Mouse (Mus musculus) gastrocnemius, postnatal 4 days (tissue): Measurements from ENCODE around the gene Sugt1. TPM values are rescaled to one million over a fixed set of nuclear protein-coding genes. Genes with fewer than 3 reads are reported as not detected.

Source experiments
- DNase-seq, 2 experiments: peaks; one replicate each; pipeline ENCODE4 v3.0.0; 2021 to 2022; ENCODE audit warnings: low spot score in 2 of 2, mixed read lengths in 2 of 2
- long read RNA-seq, 2 experiments: library from polyadenylated mRNA; stranded (forward); transcript quantifications; one replicate each; pipeline ENCODE4 v2.0.0; 2021
- total RNA-seq, 2 experiments: library from RNA; stranded (reverse); gene quantifications; 2 replicates each; pipeline ENCODE4 v1.2.3; 2021

Gene Sugt1
- total RNA-seq = 10 to 100 TPM; 70.7 to 74.1 TPM
- long read RNA-seq, experiment 1, full-length matches to known transcripts = 33 of 41 reads
- long read RNA-seq, experiment 1, partial matches to known transcripts = 3 of 41 reads
- long read RNA-seq, experiment 1, other reads (novel, unspliced or antisense) = 5 of 41 reads
- long read RNA-seq, experiment 2, full-length matches to known transcripts = 33 of 40 reads
- long read RNA-seq, experiment 2, partial matches to known transcripts = 0 of 40 reads
- long read RNA-seq, experiment 2, other reads (novel, unspliced or antisense) = 7 of 40 reads

- peak; percentile 88 to 95 for DNase-seq
These were observed at the start of gene Sugt1 for GRCm38 (mm10) chr14:79587139-79587851. TSS of gene Sugt1 (plus strand) at chr14:79587691.

DNA sequence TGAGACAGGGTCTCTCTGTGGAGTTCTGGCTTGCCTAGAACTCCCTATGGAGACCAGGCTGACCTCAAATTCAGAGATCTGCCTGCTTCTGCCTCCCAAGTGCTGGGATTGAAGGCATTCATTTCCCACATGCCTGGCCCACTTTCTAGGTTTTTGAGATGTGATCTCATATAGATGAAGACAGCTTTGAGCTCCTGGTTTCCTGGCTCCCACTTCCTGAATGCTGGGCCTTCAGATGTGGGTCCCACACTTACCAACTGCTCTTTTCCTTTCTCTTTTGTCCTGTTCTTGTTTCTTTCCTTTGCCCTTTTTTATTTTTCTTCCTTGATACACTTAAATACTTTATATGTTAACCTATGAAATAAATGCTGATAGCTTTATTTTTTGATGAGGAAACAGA is 49.6 kb upstream of the Sugt1 start:
- no peak for DNase-seq

- no peak for DNase-seq
These were observed 45.9 kb upstream of the Sugt1 start for GRCm38 (mm10) chr14:79541606-79542005.

DNA sequence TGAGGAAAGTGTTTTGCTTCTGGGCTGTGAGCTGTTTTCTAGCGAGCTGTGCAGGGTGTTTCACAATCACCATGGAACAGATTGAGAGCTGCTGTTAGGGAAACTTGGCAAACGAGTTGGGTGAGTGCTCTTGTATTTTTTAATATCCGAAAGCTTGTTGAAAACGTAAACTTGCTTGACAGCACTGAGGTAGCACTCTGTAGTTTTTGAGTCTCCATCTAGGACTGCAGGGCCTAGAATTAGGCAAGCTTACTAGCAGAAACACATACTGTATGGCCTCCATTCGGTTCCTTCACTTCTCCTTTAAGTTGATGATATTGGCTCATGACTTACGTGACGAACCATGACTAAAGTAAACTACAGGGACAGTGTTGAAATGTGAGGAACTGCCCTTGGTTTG is 38.1 kb upstream of the Sugt1 start:
- DNase-seq = no peak

GRCm38 (mm10) chr14:79551929-79552328 is 35.6 kb upstream of the Sugt1 start:
- no peak for DNase-seq

- no peak for DNase-seq
These were observed 34.6 kb upstream of the Sugt1 start for GRCm38 (mm10) chr14:79552854-79553253.

GRCm38 (mm10) chr14:79557796-79558195 is 29.7 kb upstream of the Sugt1 start:
- DNase-seq = no peak

DNA sequence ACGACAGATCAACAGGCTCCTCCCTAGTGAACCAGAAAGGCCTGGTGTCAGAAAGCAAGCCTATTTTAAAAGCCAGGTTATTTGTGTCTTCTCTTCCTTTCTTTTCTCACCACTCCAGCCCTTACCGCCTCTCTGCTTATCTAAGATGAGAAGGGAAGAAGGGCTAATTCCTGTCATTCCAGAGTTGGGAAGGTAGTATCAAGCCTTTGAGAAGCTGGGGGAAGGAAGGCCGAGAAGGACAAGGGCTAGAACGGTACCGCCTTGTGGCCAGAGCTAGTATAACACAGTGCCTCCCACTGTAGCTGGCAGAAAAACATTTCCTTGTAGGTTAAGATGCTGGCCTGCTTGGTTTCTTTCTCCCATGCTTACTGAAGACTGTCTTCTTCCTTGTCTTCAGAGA is 24.7 kb upstream of the Sugt1 start:
- DNase-seq = peak; percentile 25 to 34

DNA sequence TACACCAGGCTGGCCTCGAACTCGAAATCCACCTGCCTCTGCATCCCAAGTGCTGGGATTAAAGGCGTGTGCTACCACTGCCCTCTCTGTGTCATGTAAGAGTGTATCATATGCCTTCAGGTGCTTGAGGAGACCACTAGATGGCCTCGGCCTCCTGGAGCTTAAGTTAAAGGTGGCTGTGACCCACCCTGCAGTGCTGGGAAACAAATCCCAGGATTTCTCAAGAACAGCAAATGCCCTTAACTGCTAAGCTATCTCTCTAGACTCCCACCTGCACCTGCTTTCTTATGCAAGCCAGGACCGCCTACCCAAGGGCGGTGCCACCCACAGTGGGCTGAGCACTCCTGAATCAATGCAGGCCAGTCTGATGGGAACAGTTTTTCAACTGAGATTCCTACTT is 22.7 kb upstream of the Sugt1 start:
- no peak for DNase-seq

- no peak for DNase-seq
These were observed 13.9 kb upstream of the Sugt1 start for GRCm38 (mm10) chr14:79573482-79574191.

GRCm38 (mm10) chr14:79574361-79574760 is 13.1 kb upstream of the Sugt1 start:
- DNase-seq = no peak

DNA sequence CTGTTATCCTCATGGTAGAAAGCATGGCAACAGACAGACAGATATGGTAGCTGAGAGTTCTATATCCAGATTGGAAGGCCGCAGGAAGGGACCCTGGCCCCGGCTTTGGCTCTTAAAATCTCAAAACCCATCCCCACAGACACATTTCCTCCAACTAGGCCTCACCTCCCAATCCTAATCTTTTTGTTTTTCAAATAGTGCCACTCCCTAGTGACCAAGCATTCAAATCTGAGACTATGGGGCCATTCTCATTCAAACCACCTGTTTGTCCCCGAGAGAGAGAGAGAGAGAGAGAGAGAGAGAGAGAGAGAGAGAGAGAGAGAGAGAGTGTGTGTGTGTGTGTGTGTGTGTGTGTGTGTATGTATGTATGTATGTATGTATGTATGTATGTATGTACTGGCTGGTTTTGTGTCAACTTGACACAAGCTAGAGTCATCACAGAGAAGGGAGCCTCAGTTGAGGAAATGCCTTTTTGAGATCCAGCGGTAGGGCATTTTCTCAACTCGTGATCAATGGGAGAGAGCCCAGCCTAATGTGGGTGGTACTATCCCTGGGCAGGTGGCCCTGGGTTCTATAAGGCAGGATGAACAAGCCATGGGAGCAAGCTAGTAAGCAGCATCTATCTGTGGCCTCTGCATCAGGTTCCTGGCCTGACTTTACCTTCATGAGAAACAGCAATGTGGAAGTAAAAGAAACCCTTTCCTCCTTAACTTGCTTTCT is 3.8 kb upstream of the Sugt1 start:
- DNase-seq = no peak

DNA sequence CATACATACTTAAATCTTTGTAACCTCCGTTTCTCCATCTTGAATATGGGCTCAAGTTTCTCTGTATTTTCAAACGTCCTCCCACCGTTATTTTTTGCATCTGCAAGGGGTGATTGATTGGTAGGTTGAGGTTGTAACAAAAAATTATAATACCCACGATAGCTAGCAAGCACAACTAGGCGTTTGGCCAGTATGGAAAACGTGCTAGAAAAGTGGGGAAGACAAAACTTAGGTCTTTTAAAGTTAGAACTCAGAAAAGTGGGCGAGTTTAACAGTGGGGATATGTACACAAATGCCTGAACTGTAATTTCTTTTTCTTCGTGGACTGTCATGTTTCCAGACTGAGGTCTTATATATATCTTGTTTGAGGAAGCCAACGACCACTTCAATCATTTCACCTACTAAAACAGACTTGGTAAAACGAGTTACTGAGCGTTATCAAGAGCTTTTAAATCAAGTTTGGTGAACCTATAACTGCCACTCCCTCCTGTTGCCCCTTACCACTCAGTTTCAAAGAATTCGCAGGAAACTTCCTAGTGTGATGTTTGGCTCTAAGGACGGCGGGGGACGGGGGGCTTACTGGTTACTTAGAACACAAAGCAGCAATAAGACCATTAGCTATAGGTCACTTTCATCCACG is 872 bp upstream of the Sugt1 start:
- DNase-seq = no peak

DNA sequence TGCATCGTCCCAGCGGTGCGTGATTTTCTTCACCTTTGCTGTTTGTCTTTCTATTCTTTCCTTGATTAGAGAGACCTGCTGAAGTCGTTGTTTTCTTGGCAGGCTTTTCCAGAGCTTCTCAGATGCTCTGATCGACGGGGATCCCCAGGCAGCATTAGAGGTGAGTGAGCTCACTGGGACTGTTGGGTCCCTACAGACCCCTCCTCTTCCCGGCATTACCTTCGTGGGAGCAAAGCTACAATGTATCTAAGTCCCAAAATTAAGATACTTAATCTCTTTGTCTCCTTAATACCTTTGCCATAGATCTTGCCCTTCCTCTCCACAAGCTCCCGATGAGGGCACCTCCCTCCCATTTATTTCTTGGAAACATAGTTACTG is 350 bp downstream of the Sugt1 start:
- no peak for DNase-seq

DNA sequence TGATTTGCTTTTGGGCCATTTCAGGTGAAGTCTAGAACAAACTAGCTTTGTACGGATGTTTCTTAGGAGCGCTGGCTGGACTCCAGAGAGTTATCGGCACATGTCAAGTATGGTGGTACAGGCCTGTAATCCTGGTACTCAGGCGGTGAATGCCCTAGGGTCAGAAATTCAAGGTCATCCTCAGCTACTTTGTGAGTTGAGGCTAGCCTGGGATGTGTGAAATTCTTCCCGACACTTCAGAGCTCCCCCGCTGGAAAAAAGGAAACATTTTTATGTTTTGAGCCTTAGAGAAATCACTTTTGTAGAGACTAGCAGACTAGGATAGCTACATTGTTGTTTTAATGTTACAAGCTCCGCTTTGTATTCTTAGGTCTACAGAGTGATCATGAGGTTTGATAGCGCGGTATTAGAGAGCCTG is 1.1 kb downstream of the Sugt1 start:
- no peak for DNase-seq

DNA sequence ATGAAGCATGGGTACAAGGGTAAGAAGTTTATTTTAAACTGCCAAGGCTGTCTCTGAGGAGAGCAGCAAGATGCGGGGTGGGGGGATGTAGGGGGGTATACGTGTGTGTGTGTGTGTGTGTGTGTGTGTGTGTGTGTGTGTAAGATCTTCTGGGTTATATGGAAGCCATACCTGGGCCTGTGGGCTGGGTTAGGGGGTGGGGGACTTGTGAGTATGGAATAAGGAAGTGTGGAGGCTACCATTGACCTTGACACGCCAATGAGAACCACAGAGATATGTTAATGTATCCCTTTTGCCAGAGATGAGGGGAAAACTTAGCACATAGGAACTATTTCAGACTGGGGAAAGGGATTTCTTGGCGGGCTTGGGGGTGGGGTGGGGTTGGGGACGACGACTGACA is 1.9 kb downstream of the Sugt1 start:
- no peak for DNase-seq

GRCm38 (mm10) chr14:79590916-79591315 is 3.4 kb downstream of the Sugt1 start:
- no peak for DNase-seq

DNA sequence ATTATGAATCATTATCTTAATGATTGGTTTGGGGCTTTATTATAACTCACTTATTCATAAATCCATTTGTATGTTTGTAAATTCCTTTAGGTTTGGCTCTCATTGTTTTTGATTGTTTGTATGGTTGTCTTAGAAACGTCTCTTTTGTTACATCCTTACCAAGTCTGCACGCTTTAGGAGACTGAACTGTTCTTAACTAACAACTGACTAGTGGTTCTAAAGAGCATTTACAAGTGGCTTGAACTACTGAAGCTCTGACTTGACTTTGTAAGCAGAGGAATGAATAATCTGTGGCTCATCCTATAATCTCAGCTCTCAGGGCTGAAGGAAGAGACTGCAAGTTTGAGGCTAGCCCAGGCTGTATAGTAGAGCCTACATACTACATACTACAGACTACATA is 4.1 kb downstream of the Sugt1 start:
- no peak for DNase-seq

- no peak for DNase-seq
These were observed 6.6 kb downstream of the Sugt1 start for GRCm38 (mm10) chr14:79594069-79594468.

GRCm38 (mm10) chr14:79596602-79597001 is 9.1 kb downstream of the Sugt1 start:
- DNase-seq = no peak

DNA sequence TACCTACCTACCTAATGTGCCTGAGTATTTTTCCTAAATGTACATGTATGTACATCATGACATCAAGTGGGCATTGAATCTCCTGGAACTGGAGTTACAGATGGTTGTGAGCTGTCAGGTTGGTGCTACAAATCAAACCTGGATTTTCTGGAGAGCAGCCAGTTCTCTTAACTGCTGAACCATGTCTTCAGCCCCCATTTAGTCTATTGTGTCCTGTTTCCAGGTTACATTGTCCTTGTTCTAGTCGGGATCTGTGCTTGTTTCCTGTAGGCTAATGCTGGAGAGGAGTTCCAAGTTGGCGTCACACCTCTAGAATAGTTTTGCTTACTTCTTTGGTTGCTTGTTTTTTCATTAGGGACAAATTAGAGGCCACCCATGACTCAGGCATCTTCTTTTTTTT is 18.4 kb downstream of the Sugt1 start:
- no peak for DNase-seq
